Mouse (Mus musculus): ENCODE data around the gene Rnf115. TPM values are rescaled to one million over a fixed set of nuclear protein-coding genes. Genes with fewer than 3 reads are reported as not detected.
A peak's percentile ranks its signal among the peaks of the same experiment; 100 is the strongest.

The Rnf115 gene
- polyA plus RNA-seq, 1 experiment, result 11.3 TPM

DNA sequence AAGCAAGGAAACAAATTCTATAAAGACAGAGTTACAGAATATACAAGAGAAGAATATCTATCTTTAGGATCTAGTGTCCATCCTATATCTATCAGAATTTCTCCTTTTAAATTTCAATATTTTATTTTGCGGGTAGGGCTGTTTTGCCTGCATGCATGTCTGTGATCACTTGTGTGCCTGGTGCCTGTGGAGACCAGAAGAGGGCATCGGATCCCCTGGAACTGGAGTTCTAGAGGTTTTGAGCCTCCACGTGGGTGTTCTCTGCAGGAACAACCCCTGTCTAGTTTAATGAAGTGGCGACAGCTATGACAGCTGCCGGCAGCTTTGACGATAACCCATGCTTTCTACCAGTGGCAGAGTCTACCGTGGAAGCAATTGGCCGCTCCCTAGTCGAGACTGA, 85.6 kb downstream of the Rnf115 start:
- no peaks in the 10 kb centered on the region for H3K36me3 ChIP-seq (ENCODE audit: control insufficient read depth, insufficient read depth, low read length)
- H3K27ac ChIP-seq (ENCODE audit: insufficient read depth, low read length), result no peak overlapping the region
- DNase-seq (ENCODE audit: low read depth in 1 of 2, low spot score in 2 of 2), result no peak
- no peaks in the 10 kb centered on the region; the same call in 1 of the 2 replicates for H3K4me1 ChIP-seq (ENCODE audit: control insufficient read depth, insufficient read depth, insufficient read length)
- peak overlapping the region; percentile 10; the same call in 1 of the 2 replicates for H3K4me3 ChIP-seq (ENCODE audit: extremely low read depth, insufficient read depth, insufficient read length)
- WGBS, result 17% methylated on average over 9 of the region's 9 CpGs
- no peaks in the 10 kb centered on the region for H3K27me3 ChIP-seq (ENCODE audit: control insufficient read depth, insufficient read depth, low read length)
- TF ChIP-seq POLR2A (IDR thresholded peaks at IDR 0.05; ENCODE audit: low read depth, low read length), result no peak
- no peak for TF ChIP-seq CTCF (IDR thresholded peaks at IDR 0.05; ENCODE audit: extremely low read depth, insufficient read depth, insufficient read length, insufficient replicate concordance)

DNA sequence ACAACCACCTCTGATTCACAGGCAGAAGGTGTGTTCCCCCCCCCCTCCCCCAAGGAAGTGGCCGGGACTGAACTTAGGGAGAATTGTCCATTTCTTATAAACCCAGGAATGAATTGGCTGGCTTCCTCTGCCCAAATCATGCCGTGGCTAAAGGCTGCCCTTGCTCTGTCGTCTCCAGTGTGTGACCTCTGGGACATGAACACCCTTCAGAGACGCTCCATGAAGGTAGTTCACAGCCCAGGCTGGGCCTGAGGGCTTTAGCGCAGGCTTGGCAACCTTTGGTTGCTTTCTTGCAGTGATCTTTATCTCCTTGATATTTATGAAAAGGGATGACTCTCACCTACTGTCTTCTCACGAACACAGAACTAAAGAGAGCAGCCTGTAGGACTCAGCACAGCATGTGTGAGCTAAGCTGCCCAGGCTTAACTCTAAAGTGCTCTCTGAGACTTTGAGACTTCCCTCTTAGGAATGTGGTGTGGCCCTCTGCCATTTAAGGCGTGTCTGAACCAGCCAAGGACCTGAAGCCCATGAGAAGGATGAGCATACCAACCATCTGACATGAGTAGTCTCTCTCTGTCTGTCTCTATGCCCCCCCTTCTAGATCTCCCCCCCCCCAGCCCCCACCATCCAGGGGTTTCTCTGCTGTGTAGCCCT, 86.3 kb downstream of the Rnf115 start:
- 43% methylated on average over 7 of the region's 7 CpGs for WGBS
- H3K4me1 ChIP-seq (ENCODE audit: control insufficient read depth, insufficient read depth, insufficient read length), result no peaks in the 10 kb centered on the region; the same call in 1 of the 2 replicates
- no peak for DNase-seq (ENCODE audit: low read depth in 1 of 2, low spot score in 2 of 2)
- TF ChIP-seq POLR2A (IDR thresholded peaks at IDR 0.05; ENCODE audit: low read depth, low read length) (no peak), CTCF (IDR thresholded peaks at IDR 0.05; ENCODE audit: extremely low read depth, insufficient read depth, insufficient read length, insufficient replicate concordance) (no peak)
- H3K4me3 ChIP-seq (ENCODE audit: extremely low read depth, insufficient read depth, insufficient read length), result peak overlapping the region; percentile 10; the same call in 1 of the 2 replicates
- H3K27ac ChIP-seq (ENCODE audit: insufficient read depth, low read length), result no peak overlapping the region
- H3K27me3 ChIP-seq (ENCODE audit: control insufficient read depth, insufficient read depth, low read length), result no peaks in the 10 kb centered on the region
- H3K36me3 ChIP-seq (ENCODE audit: control insufficient read depth, insufficient read depth, low read length), result no peaks in the 10 kb centered on the region

DNA sequence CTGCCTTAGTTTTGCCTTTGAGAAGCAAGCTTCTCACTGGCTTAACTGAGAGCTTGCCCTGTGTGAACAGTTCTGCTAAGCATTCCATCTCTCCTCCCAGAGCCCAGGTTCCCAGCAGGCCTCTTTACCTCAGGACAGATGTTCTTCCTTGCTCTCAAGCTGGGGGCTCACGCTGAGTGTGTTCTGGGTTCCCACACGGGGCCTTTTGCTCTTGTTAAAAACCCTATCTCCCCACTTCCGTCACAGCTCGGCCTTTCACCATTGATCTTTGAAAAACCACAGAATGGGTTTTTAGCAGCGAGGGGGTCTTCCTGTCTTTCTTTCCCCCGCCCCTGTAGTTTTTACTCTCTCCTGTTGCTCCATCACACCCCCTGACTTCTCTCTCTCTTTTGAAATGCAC, 86.9 kb downstream of the Rnf115 start:
- no peaks in the 10 kb centered on the region for H3K27me3 ChIP-seq (ENCODE audit: control insufficient read depth, insufficient read depth, low read length)
- DNase-seq (ENCODE audit: low read depth in 1 of 2, low spot score in 2 of 2), result no peak
- TF ChIP-seq POLR2A (IDR thresholded peaks at IDR 0.05; ENCODE audit: low read depth, low read length), result no peak
- TF ChIP-seq CTCF (IDR thresholded peaks at IDR 0.05; ENCODE audit: extremely low read depth, insufficient read depth, insufficient read length, insufficient replicate concordance), result no peak
- no peaks in the 10 kb centered on the region; the same call in 1 of the 2 replicates for H3K4me1 ChIP-seq (ENCODE audit: control insufficient read depth, insufficient read depth, insufficient read length)
- H3K27ac ChIP-seq (ENCODE audit: insufficient read depth, low read length), result 0 out of 2 replicates have a peak overlapping the region, but pooled peaks have one; percentile 19
- no peak overlapping the region for H3K4me3 ChIP-seq (ENCODE audit: extremely low read depth, insufficient read depth, insufficient read length)
- H3K36me3 ChIP-seq (ENCODE audit: control insufficient read depth, insufficient read depth, low read length), result no peaks in the 10 kb centered on the region
- 29% methylated on average over 6 of the region's 6 CpGs for WGBS

DNA sequence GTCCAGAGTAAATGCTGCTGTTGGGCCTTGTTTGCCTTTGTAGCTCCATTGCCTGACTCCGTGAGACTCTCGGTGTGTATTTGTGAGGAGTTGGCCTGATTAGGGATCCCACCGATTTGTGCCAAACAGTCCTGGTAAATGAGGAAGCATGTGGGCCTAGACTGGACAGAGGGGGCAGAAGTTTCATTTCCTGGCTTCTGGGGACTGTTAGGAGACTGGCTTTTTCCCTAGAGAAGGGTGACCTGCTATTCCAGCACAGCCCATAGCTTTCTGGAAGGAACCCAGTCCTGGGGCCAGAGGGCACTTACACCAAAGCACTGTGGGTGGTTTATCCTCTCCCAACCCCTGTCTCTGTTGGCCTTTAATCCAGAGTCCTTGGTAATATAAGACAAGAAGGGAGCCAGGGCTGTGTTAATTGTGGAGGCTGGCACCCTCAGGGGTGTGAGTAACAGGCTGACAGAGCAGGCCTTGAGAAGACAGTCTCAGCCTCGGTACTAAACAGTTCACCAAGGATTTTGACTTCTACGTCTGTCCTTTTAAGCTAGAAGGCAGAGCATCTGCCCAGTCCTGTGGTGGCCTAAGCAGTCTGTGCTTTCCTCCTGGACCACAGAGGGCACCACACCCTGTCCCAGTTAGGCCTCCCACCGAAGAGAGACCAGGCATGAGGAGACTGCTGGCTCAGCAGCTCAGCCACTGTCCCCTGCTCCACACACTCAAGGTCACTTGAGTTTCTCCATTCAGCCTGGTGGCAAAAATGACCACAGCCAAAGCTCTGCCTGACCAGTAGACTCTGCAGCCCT, 92.9 kb downstream of the Rnf115 start:
- Histone ChIP-seq H3K27ac (ENCODE audit: insufficient read depth, low read length) (no peak overlapping the region), H3K27me3 (ENCODE audit: control insufficient read depth, insufficient read depth, low read length) (no peaks in the 10 kb centered on the region), H3K4me1 (ENCODE audit: control insufficient read depth, insufficient read depth, insufficient read length) (no peaks in the 10 kb centered on the region), H3K4me3 (ENCODE audit: extremely low read depth, insufficient read depth, insufficient read length) (no peak overlapping the region), H3K36me3 (ENCODE audit: control insufficient read depth, insufficient read depth, low read length) (no peaks in the 10 kb centered on the region)
- DNase-seq (ENCODE audit: low read depth in 1 of 2, low spot score in 2 of 2), result no peak
- WGBS, result 82% methylated on average over 6 of the region's 6 CpGs
- TF ChIP-seq POLR2A (IDR thresholded peaks at IDR 0.05; ENCODE audit: low read depth, low read length) (no peak), CTCF (IDR thresholded peaks at IDR 0.05; ENCODE audit: extremely low read depth, insufficient read depth, insufficient read length, insufficient replicate concordance) (no peak)

DNA sequence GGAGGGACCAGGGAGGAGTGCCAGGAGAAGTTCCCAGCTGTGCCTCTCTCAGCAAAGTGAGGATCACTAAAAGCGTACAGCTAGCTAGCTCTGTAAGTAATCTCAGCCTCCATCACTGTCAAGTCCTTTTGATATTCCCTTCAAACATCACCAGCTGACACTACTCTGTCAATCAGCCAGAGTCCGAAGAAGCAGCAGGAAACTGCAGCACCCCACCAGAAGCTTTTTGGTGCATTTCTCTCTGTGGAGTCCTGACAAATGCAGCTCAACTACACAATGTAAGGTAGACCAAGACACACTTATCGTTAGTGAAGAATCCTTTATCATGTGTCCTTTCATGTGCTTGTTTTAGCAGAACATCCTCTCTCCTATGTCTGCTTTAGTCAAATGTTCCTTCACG, 94.1 kb downstream of the Rnf115 start:
- no peak for DNase-seq (ENCODE audit: low read depth in 1 of 2, low spot score in 2 of 2)
- TF ChIP-seq POLR2A (IDR thresholded peaks at IDR 0.05; ENCODE audit: low read depth, low read length) (no peak), CTCF (IDR thresholded peaks at IDR 0.05; ENCODE audit: extremely low read depth, insufficient read depth, insufficient read length, insufficient replicate concordance) (no peak)
- Histone ChIP-seq H3K4me1 (ENCODE audit: control insufficient read depth, insufficient read depth, insufficient read length) (no peaks in the 10 kb centered on the region), H3K36me3 (ENCODE audit: control insufficient read depth, insufficient read depth, low read length) (no peaks in the 10 kb centered on the region), H3K4me3 (ENCODE audit: extremely low read depth, insufficient read depth, insufficient read length) (no peak overlapping the region), H3K27me3 (ENCODE audit: control insufficient read depth, insufficient read depth, low read length) (no peaks in the 10 kb centered on the region), H3K27ac (ENCODE audit: insufficient read depth, low read length) (no peak overlapping the region)
- 88% methylated on average over 4 of the region's 4 CpGs for WGBS

DNA sequence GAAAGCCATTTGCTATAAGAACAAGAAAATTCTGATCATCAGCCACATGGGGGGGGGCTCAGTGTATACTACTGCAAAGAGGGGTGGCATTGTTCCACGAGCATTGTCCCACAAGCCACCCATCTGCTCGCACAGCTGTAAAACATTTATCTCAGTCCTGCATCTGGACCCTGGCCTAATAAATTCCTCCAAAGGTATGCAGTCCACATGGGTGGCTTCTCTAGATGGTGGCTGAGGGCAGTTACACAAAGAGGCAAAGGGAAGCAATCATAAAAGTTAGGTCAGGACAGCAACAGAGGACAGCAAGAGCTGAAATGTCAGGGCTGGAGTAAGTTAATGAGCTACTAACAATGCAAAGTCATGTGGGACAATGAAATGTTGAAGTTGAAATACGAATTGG, 96.2 kb downstream of the Rnf115 start:
- TF ChIP-seq CTCF (IDR thresholded peaks at IDR 0.05; ENCODE audit: extremely low read depth, insufficient read depth, insufficient read length, insufficient replicate concordance), result no peak
- no peak for TF ChIP-seq POLR2A (IDR thresholded peaks at IDR 0.05; ENCODE audit: low read depth, low read length)
- Histone ChIP-seq H3K27me3 (ENCODE audit: control insufficient read depth, insufficient read depth, low read length) (no peaks in the 10 kb centered on the region), H3K4me1 (ENCODE audit: control insufficient read depth, insufficient read depth, insufficient read length) (no peaks in the 10 kb centered on the region), H3K4me3 (ENCODE audit: extremely low read depth, insufficient read depth, insufficient read length) (no peak overlapping the region), H3K36me3 (ENCODE audit: control insufficient read depth, insufficient read depth, low read length) (no peaks in the 10 kb centered on the region), H3K27ac (ENCODE audit: insufficient read depth, low read length) (no peak overlapping the region)
- DNase-seq (ENCODE audit: low read depth in 1 of 2, low spot score in 2 of 2), result no peak
- WGBS, result 69% methylated on average over 3 of the region's 3 CpGs
